Mouse (Mus musculus): ENCODE measurements around the gene Ropn1l. TPM values are rescaled to one million over a fixed set of nuclear protein-coding genes. Genes with fewer than 3 reads are reported as not detected.

Gene Ropn1l
- 2.6 and 2.9 TPM in 2 replicates for polyA plus RNA-seq (2015; fragmentation: Nextera tagmentation; extraction: Ambion mirVana)

GRCm38 (mm10) chr15:31453098-31453916, at the start of gene Ropn1l:
TSS of gene Ropn1l (minus strand) at chr15:31453737.

Other genes with a start within 250 kb of the Ropn1l start
- 30.5 and 36.7 TPM in 2 replicates for gene Dap, start 229.4 kb downstream of the Ropn1l start, polyA plus RNA-seq (2015; fragmentation: Nextera tagmentation; extraction: Ambion mirVana)
- gene Ankrd33b, start 86.0 kb downstream of the Ropn1l start, polyA plus RNA-seq (2015; fragmentation: Nextera tagmentation; extraction: Ambion mirVana) = 0.65 and 1.1 TPM in 2 replicates
- 46.0 and 54.6 TPM in 2 replicates for gene March6, start 77.3 kb upstream of the Ropn1l start, polyA plus RNA-seq (2015; fragmentation: Nextera tagmentation; extraction: Ambion mirVana)
- gene Cmbl, start 111.7 kb upstream of the Ropn1l start, polyA plus RNA-seq (2015; fragmentation: Nextera tagmentation; extraction: Ambion mirVana) = 23.0 and 30.9 TPM in 2 replicates
- 376 and 381 TPM in 2 replicates for gene Cct5, start 148.1 kb upstream of the Ropn1l start, polyA plus RNA-seq (2015; fragmentation: Nextera tagmentation; extraction: Ambion mirVana)
- gene Fam173b, start 148.1 kb upstream of the Ropn1l start, polyA plus RNA-seq (2015; fragmentation: Nextera tagmentation; extraction: Ambion mirVana) = 9.7 and 9.9 TPM in 2 replicates